Mouse (Mus musculus) hindbrain, embryonic 12.5 days (tissue): ENCODE results near the gene Fam136a. TPM values are rescaled to one million over a fixed set of nuclear protein-coding genes. Genes with fewer than 3 reads are reported as not detected.
"Not testable (repeated sequence)": the region's sequence is repeated elsewhere in the genome, so short reads cannot be mapped to it uniquely, and the experiment has no call there.

Experiments
- ATAC-seq: fragments of 200-750 bp; cut with Nextera tagmentation; 2 replicates; pipeline ENCODE4 v1.8.0; 2017; ENCODE audit warnings: moderate TSS enrichment; ENCODE audit not compliant: low FRiP score
- H3K27ac ChIP-seq: fragments of 300-500 bp; sonication (generic); 2 replicates; pipeline ENCODE4 v1.5.1; 2016; ENCODE audit warnings: mild to moderate bottlenecking
- H3K27me3 ChIP-seq: fragments of 300-500 bp; sonication (generic); 2 replicates; pipeline ENCODE4 v1.6.1; 2016; ENCODE audit warnings: mild to moderate bottlenecking
- H3K36me3 ChIP-seq: fragments of 300-500 bp; sonication (generic); 2 replicates; pipeline ENCODE4 v1.6.1; 2016; ENCODE audit warnings: mild to moderate bottlenecking
- H3K4me1 ChIP-seq: fragments of 300-500 bp; sonication (generic); 2 replicates; pipeline ENCODE4 v1.6.1; 2016
- H3K4me2 ChIP-seq: fragments of 300-500 bp; sonication (generic); replicated peaks from 2 replicates; pipeline ENCODE4 v1.6.1; 2016; ENCODE audit warnings: mild to moderate bottlenecking
- H3K4me3 ChIP-seq: fragments of 300-500 bp; sonication (generic); 2 replicates; pipeline ENCODE4 v1.5.1; 2016; ENCODE audit warnings: mild to moderate bottlenecking
- H3K9ac ChIP-seq: fragments of 300-500 bp; sonication (generic); 2 replicates; pipeline ENCODE4 v1.6.1; 2016; ENCODE audit warnings: mild to moderate bottlenecking, moderate library complexity
- H3K9me3 ChIP-seq: fragments of 300-500 bp; sonication (generic); replicated peaks from 2 replicates; pipeline ENCODE4 v1.6.1; 2016; ENCODE audit warnings: mild to moderate bottlenecking
- WGBS: fragments of 180-500 bp; shearing (Covaris S2); methylation state at CpG from one replicate; pipeline ENCODE4 v1.1.7; 2016; 5-methylcytosine and 5-hydroxymethylcytosine counted together
- polyA plus RNA-seq: library from polyadenylated mRNA; unstranded; fragments of >200 nt; fragmentation: Nextera tagmentation; extraction: Ambion mirVana; gene quantifications from 2 replicates; pipeline ENCODE4 v1.2.1, GENCODE M21; 2016

Fam136a gene
- polyA plus RNA-seq, 1 experiment from 2014 or later = 116 TPM

GRCm38 (mm10) chr6:86370093-86370713 lies 4.8 kb downstream of the Fam136a start:
- Histone ChIP-seq H3K4me1 (peaks cover 24% of the 10 kb centered on the region), H3K9ac (peak overlapping the region; percentile 55; the same call in 1 of the 2 replicates), H3K9me3 (no peaks in the 10 kb centered on the region), H3K36me3 (peaks cover 13% of the 10 kb centered on the region; the same call in 1 of the 2 replicates), H3K27ac (peak overlapping the region; percentile 85), H3K27me3 (no peaks in the 10 kb centered on the region), H3K4me2 (peak overlapping the region; percentile 91), H3K4me3 (peak overlapping the region; percentile 71)
- WGBS = 62% methylated on average over 3 of the region's 3 CpGs
- no peak for ATAC-seq

GRCm38 (mm10) chr6:86370764-86371339 lies 5.4 kb downstream of the Fam136a start, which contains the start of gene Snrpg:
Gene Snrpg (plus strand): TSS chr6:86371304.
- Histone ChIP-seq H3K27ac (peak within 1 kb of the TSS; percentile 85), H3K4me3 (peak within 1 kb of the TSS; percentile 71), H3K4me2 (peak within 1 kb of the TSS; percentile 91), H3K27me3 (no peaks in the 10 kb centered on the region), H3K4me1 (peaks cover 24% of the 10 kb centered on the region), H3K9ac (peak within 1 kb of the TSS; percentile 76), H3K36me3 (peaks cover 14% of the 10 kb centered on the region; the same call in 1 of the 2 replicates), H3K9me3 (no peaks in the 10 kb centered on the region)
- ATAC-seq = peak; percentile 7; the same call in 1 of the 2 replicates
- WGBS = 15% methylated on average over 15 of the region's 15 CpGs

GRCm38 (mm10) chr6:86371340-86371911 lies 6.0 kb downstream of the Fam136a start:
- whole genome bisulfite sequencing = under 1% methylated on average over 50 of the region's 50 CpGs
- Histone ChIP-seq H3K36me3 (peaks cover 20% of the 10 kb centered on the region), H3K4me2 (peak overlapping the region; percentile 91), H3K27me3 (no peaks in the 10 kb centered on the region), H3K4me1 (peaks cover 19% of the 10 kb centered on the region), H3K9me3 (no peaks in the 10 kb centered on the region), H3K9ac (peak overlapping the region; percentile 76), H3K27ac (peak overlapping the region; percentile 85), H3K4me3 (peak overlapping the region; percentile 71)
- ATAC-seq = peak; percentile 97

GRCm38 (mm10) chr6:86371950-86372516 lies 6.6 kb downstream of the Fam136a start:
- peaks cover 16% of the 10 kb centered on the region for H3K4me1 ChIP-seq
- peak overlapping the region; percentile 91 for H3K4me2 ChIP-seq
- H3K4me3 ChIP-seq = peak overlapping the region; percentile 71
- H3K27ac ChIP-seq = 0 out of 2 replicates have a peak overlapping the region, but pooled peaks have one; percentile 82
- WGBS = 5% methylated on average over 12 of the region's 12 CpGs
- no peak for ATAC-seq
- H3K9ac ChIP-seq = peak overlapping the region; percentile 76
- H3K9me3 ChIP-seq = no peaks in the 10 kb centered on the region
- no peaks in the 10 kb centered on the region for H3K27me3 ChIP-seq
- H3K36me3 ChIP-seq = peaks cover 26% of the 10 kb centered on the region

- Histone ChIP-seq H3K9me3 (no peaks in the 10 kb centered on the region), H3K4me2 (no peak overlapping the region), H3K27me3 (no peaks in the 10 kb centered on the region), H3K4me1 (peaks cover 16% of the 10 kb centered on the region), H3K27ac (no peak overlapping the region), H3K4me3 (no peak overlapping the region), H3K9ac (no peak overlapping the region), H3K36me3 (peaks cover 31% of the 10 kb centered on the region)
- 97% methylated on average over 6 of the region's 6 CpGs for WGBS
- ATAC-seq = no peak
These were observed 8.1 kb downstream of the Fam136a start for GRCm38 (mm10) chr6:86373556-86373955.

GRCm38 (mm10) chr6:86378341-86378740 lies 12.9 kb downstream of the Fam136a start:
- peaks cover 43% of the 10 kb centered on the region for H3K36me3 ChIP-seq
- WGBS = 95% methylated on average over 3 of the region's 3 CpGs

GRCm38 (mm10) chr6:86380112-86380511 lies 14.7 kb downstream of the Fam136a start:
- not testable (repeated sequence) for ATAC-seq, H3K4me2 ChIP-seq, H3K9me3 ChIP-seq, H3K4me1 ChIP-seq, H3K27me3 ChIP-seq, H3K27ac ChIP-seq, H3K9ac ChIP-seq, H3K4me3 ChIP-seq
- peaks cover 45% of the 10 kb centered on the region for H3K36me3 ChIP-seq
- 69% methylated on average over 8 of the region's 8 CpGs for WGBS

More at GRCm38 (mm10) chr6:86378341-86378740, 12.9 kb downstream of the Fam136a start:
- Histone ChIP-seq H3K9me3 (no peaks in the 10 kb centered on the region), H3K4me3 (no peak overlapping the region), H3K27ac (no peak overlapping the region), H3K4me2 (no peak overlapping the region), H3K9ac (no peak overlapping the region), H3K4me1 (no peaks in the 10 kb centered on the region; the same call in 1 of the 2 replicates), H3K27me3 (no peaks in the 10 kb centered on the region)
- no peak for ATAC-seq

GRCm38 (mm10) chr6:86382551-86382950 lies 17.1 kb downstream of the Fam136a start:
- ATAC-seq = no peak
- Histone ChIP-seq H3K36me3 (peaks cover 47% of the 10 kb centered on the region), H3K4me2 (no peak overlapping the region), H3K4me1 (no peaks in the 10 kb centered on the region), H3K27ac (no peak overlapping the region), H3K27me3 (no peaks in the 10 kb centered on the region), H3K9me3 (no peaks in the 10 kb centered on the region), H3K4me3 (no peak overlapping the region), H3K9ac (no peak overlapping the region)

GRCm38 (mm10) chr6:86383370-86383769 lies 17.9 kb downstream of the Fam136a start:
- no peak overlapping the region for H3K4me3 ChIP-seq
- no peak for ATAC-seq
- H3K4me2 ChIP-seq = no peak overlapping the region
- 58% methylated on average over 16 of the region's 16 CpGs for whole genome bisulfite sequencing
- no peak overlapping the region for H3K27ac ChIP-seq
- H3K4me1 ChIP-seq = no peaks in the 10 kb centered on the region
- H3K9me3 ChIP-seq = no peaks in the 10 kb centered on the region
- H3K27me3 ChIP-seq = no peaks in the 10 kb centered on the region
- no peak overlapping the region for H3K9ac ChIP-seq
- H3K36me3 ChIP-seq = peaks cover 47% of the 10 kb centered on the region

- no peak overlapping the region for H3K9ac ChIP-seq
- no peak overlapping the region for H3K4me3 ChIP-seq
- no peaks in the 10 kb centered on the region for H3K27me3 ChIP-seq
- H3K27ac ChIP-seq = no peak overlapping the region
- H3K4me1 ChIP-seq = no peaks in the 10 kb centered on the region
- H3K36me3 ChIP-seq = peaks cover 47% of the 10 kb centered on the region
- ATAC-seq = no peak
- 79% methylated on average over 4 of the region's 4 CpGs for WGBS
- no peaks in the 10 kb centered on the region for H3K9me3 ChIP-seq
- no peak overlapping the region for H3K4me2 ChIP-seq
These were observed 19.2 kb downstream of the Fam136a start for GRCm38 (mm10) chr6:86384692-86385091.

GRCm38 (mm10) chr6:86385362-86386104 lies 20.1 kb downstream of the Fam136a start:
- Histone ChIP-seq H3K4me2 (no peak overlapping the region), H3K4me3 (no peak overlapping the region), H3K27me3 (no peaks in the 10 kb centered on the region), H3K36me3 (peaks cover 53% of the 10 kb centered on the region), H3K4me1 (no peaks in the 10 kb centered on the region), H3K27ac (no peak overlapping the region), H3K9me3 (no peaks in the 10 kb centered on the region), H3K9ac (no peak overlapping the region)
- WGBS = 87% methylated on average over 5 of the region's 5 CpGs
- ATAC-seq = no peak

- Histone ChIP-seq H3K36me3 (peaks cover 70% of the 10 kb centered on the region), H3K9me3 (no peaks in the 10 kb centered on the region), H3K4me1 (no peaks in the 10 kb centered on the region), H3K27me3 (no peaks in the 10 kb centered on the region), H3K9ac (no peak overlapping the region), H3K27ac (no peak overlapping the region), H3K4me3 (no peak overlapping the region), H3K4me2 (no peak overlapping the region)
- ATAC-seq = no peak
- WGBS = 91% methylated on average over 12 of the region's 12 CpGs
These were observed 21.9 kb downstream of the Fam136a start for GRCm38 (mm10) chr6:86387313-86387712.
